Mouse (Mus musculus): ENCODE results near the gene Ammecr1. TPM values are rescaled to one million over a fixed set of nuclear protein-coding genes. Genes with fewer than 3 reads are reported as not detected.

Gene Ammecr1
- total and polyA plus RNA-seq, 2 experiments from 2014 or later = 2.2 to 2.9 TPM

DNA sequence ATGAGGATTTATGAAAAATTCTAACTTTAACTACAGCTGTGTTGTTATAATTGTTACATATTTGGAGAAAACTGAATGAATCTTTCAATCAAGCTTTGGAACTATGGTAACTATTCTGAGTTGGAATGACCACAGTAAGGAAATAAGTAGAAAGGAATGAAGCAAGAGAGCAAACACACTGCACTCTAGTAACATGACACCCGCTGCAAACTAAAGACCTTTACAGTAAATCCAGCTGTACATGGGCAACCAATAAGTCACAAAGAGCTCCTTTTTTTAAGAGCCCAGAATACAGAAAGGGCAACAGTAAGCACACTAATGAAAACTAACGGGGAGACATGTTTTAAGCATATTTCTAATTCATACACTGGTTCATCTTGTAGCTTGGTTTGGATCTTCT is 71.2 kb downstream of the Ammecr1 start:
- H3K4me2 ChIP-seq (ENCODE audit: low read depth, low read length) = no peak overlapping the region
- no peak overlapping the region for H3K4me3 ChIP-seq (ENCODE audit: low read length)
- no peak overlapping the region for H3K9ac ChIP-seq (replicated peaks; ENCODE audit: low read length)
- WGBS = 77% methylated on average over 2 of the region's 2 CpGs
- no peak for ATAC-seq
- no peaks in the 10 kb centered on the region for H3K36me3 ChIP-seq (ENCODE audit: insufficient read depth, low read length)
- DNase-seq (ENCODE audit: low spot score) = no peak
- no peak for TF ChIP-seq CTCF (IDR thresholded peaks at IDR 0.05; ENCODE audit: low read depth)
- H3K4me1 ChIP-seq (ENCODE audit: insufficient read depth, low read length) = no peaks in the 10 kb centered on the region
- H3K27me3 ChIP-seq (ENCODE audit: insufficient read depth, low read length) = peaks cover 3% of the 10 kb centered on the region; the same call in 1 of the 2 replicates
- no peak overlapping the region for H3K27ac ChIP-seq
- H3K9me3 ChIP-seq (ENCODE audit: low read length) = no peaks in the 10 kb centered on the region

DNA sequence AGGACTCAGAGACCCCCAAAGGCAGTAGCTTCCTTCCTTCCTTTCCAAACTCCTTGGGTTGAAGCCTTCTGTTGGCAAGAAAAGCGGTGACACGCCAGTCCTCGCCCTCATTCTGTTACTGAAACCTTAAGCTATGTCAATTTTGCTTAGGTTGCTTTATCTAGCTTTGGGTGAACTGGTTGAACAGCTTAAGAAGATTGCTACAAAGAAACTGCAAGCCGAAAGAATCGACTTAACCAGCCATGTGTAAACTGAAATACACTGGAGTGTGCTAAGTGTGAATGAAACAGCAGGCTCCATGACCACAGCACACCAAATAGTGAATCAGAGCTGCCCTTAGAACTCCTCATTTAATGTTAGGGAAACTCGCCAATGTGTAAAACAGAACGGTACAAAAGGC is 80.6 kb downstream of the Ammecr1 start:
- no peak overlapping the region for H3K4me3 ChIP-seq (ENCODE audit: low read length)

DNA sequence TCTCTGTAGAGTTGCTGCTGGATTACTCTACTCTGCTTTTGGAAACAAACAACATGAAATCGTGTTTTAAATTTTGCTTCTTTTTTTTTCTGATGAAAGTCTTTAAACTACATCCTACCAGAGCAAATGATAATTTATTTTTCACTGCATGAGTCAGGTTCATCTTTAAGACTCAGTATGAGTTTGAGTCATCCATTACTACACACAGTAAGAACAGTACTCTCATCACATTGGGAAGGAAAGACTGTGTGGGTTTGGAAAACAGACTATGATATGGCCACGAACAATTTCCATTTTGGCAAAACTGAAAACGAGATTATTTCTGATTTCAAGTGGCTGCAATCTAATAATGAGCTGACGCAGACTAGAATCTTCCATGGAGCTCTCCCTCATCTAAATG is 82.9 kb downstream of the Ammecr1 start:
- WGBS = 80% methylated on average over 4 of the region's 4 CpGs
- ATAC-seq = no peak

More for the DNA sequence above, 80.6 kb downstream of the Ammecr1 start:
- Histone ChIP-seq H3K4me2 (ENCODE audit: low read depth, low read length) (no peak overlapping the region), H3K36me3 (ENCODE audit: insufficient read depth, low read length) (no peaks in the 10 kb centered on the region), H3K9ac (replicated peaks; ENCODE audit: low read length) (no peak overlapping the region), H3K27me3 (ENCODE audit: insufficient read depth, low read length) (no peaks in the 10 kb centered on the region), H3K9me3 (ENCODE audit: low read length) (no peaks in the 10 kb centered on the region), H3K27ac (no peak overlapping the region), H3K4me1 (ENCODE audit: insufficient read depth, low read length) (no peaks in the 10 kb centered on the region)
- no peak for TF ChIP-seq CTCF (IDR thresholded peaks at IDR 0.05; ENCODE audit: low read depth)
- 85% methylated on average over 7 of the region's 7 CpGs for WGBS
- ATAC-seq (no peak), DNase-seq (ENCODE audit: low spot score) (no peak)

DNA sequence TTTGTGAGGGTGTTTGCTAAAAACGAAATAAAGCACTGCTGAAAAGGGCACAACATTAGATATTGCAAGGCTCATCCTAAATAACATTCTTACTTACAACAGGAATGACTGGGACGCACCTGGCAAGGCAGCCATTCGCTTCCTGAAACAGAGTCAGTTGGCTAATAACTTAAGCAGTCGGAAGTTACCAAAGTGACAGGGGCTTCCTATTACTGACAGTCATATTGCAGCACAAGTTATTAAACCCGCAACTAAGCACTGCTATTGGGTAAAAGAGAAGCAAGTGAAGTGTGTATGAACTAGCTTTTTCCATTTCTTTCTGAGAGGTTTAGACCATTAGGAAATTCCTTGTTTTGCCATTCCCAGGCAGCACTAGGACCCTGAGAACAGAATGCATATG is 84.3 kb downstream of the Ammecr1 start:
- no peaks in the 10 kb centered on the region for H3K36me3 ChIP-seq (ENCODE audit: insufficient read depth, low read length)
- no peak for TF ChIP-seq CTCF (IDR thresholded peaks at IDR 0.05; ENCODE audit: low read depth)
- H3K9me3 ChIP-seq (ENCODE audit: low read length) = no peaks in the 10 kb centered on the region
- no peak overlapping the region for H3K9ac ChIP-seq (replicated peaks; ENCODE audit: low read length)
- H3K27ac ChIP-seq = no peak overlapping the region
- no peaks in the 10 kb centered on the region for H3K4me1 ChIP-seq (ENCODE audit: insufficient read depth, low read length)
- ATAC-seq (no peak), DNase-seq (ENCODE audit: low spot score) (no peak)
- 91% methylated on average over 5 of the region's 5 CpGs for WGBS
- H3K27me3 ChIP-seq (ENCODE audit: insufficient read depth, low read length) = no peaks in the 10 kb centered on the region
- H3K4me2 ChIP-seq (ENCODE audit: low read depth, low read length) = no peak overlapping the region
- no peak overlapping the region for H3K4me3 ChIP-seq (ENCODE audit: low read length)

More for the DNA sequence above, 82.9 kb downstream of the Ammecr1 start:
- no peaks in the 10 kb centered on the region for H3K36me3 ChIP-seq (ENCODE audit: insufficient read depth, low read length)
- no peak for TF ChIP-seq CTCF (IDR thresholded peaks at IDR 0.05; ENCODE audit: low read depth)
- DNase-seq (ENCODE audit: low spot score) = no peak
- no peaks in the 10 kb centered on the region for H3K27me3 ChIP-seq (ENCODE audit: insufficient read depth, low read length)
- H3K4me1 ChIP-seq (ENCODE audit: insufficient read depth, low read length) = no peaks in the 10 kb centered on the region
- H3K9ac ChIP-seq (replicated peaks; ENCODE audit: low read length) = no peak overlapping the region
- no peak overlapping the region for H3K4me2 ChIP-seq (ENCODE audit: low read depth, low read length)
- no peak overlapping the region for H3K27ac ChIP-seq
- H3K9me3 ChIP-seq (ENCODE audit: low read length) = no peaks in the 10 kb centered on the region
- no peak overlapping the region for H3K4me3 ChIP-seq (ENCODE audit: low read length)

- Histone ChIP-seq H3K4me1 (ENCODE audit: insufficient read depth, low read length) (no peaks in the 10 kb centered on the region), H3K4me3 (ENCODE audit: low read length) (no peak overlapping the region), H3K4me2 (ENCODE audit: low read depth, low read length) (no peak overlapping the region), H3K27me3 (ENCODE audit: insufficient read depth, low read length) (no peaks in the 10 kb centered on the region), H3K9me3 (ENCODE audit: low read length) (no peaks in the 10 kb centered on the region), H3K27ac (no peak overlapping the region), H3K36me3 (ENCODE audit: insufficient read depth, low read length) (no peaks in the 10 kb centered on the region), H3K9ac (replicated peaks; ENCODE audit: low read length) (no peak overlapping the region)
- ATAC-seq (no peak), DNase-seq (ENCODE audit: low spot score) (peak; percentile 38)
- no peak for TF ChIP-seq CTCF (IDR thresholded peaks at IDR 0.05; ENCODE audit: low read depth)
- WGBS = 49% methylated on average over 2 of the region's 2 CpGs
Measured at GRCm38 (mm10) chrX:142869844-142870243, 96.7 kb downstream of the Ammecr1 start.

DNA sequence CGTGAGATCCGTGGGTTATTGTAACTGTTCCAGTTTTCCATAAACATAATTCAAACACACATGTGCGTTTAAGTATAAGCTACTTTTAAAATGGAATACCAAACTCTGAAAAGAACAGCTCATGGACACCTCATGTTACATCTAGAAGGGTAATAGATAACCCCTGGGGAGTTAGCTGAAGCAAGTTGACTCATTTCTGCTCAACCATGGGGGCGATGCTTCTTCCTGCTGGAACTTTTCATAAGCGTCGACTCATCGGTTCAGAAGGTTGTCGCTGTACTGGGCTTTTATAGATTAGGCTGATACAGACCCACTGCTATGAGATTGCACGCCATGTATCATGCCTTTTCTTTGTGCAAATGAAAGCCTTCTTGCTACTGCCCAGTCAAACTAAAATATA is 118.5 kb downstream of the Ammecr1 start:
- Histone ChIP-seq H3K36me3 (ENCODE audit: insufficient read depth, low read length) (no peaks in the 10 kb centered on the region), H3K9ac (replicated peaks; ENCODE audit: low read length) (no peak overlapping the region), H3K9me3 (ENCODE audit: low read length) (no peaks in the 10 kb centered on the region), H3K27me3 (ENCODE audit: insufficient read depth, low read length) (no peaks in the 10 kb centered on the region), H3K4me3 (ENCODE audit: low read length) (no peak overlapping the region), H3K27ac (no peak overlapping the region), H3K4me2 (ENCODE audit: low read depth, low read length) (no peak overlapping the region), H3K4me1 (ENCODE audit: insufficient read depth, low read length) (no peaks in the 10 kb centered on the region)
- WGBS = 89% methylated on average over 9 of the region's 9 CpGs
- no peak for DNase-seq (ENCODE audit: low spot score)
- TF ChIP-seq CTCF (IDR thresholded peaks at IDR 0.05; ENCODE audit: low read depth) = no peak
- no peak for ATAC-seq

DNA sequence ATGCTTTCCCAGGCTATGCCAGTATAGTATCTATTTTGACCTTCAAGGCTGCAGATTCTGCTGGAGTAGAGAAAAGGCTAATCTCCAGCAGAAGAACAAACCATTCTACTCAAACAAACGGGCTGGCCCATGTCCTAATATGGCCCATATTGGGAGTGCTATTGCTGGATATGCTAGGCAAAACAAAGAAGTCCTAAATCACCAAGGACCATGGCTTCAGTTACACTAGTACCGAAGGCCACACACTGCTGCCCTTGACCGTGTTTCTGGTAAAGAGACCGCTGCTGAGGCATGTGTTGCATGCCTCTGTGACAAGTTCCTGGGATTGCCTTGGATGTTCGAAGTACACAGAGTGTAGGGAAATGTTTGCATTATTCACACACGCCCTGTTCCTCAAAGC is 120.3 kb downstream of the Ammecr1 start:
- Histone ChIP-seq H3K4me2 (ENCODE audit: low read depth, low read length) (no peak overlapping the region), H3K9me3 (ENCODE audit: low read length) (no peaks in the 10 kb centered on the region), H3K27ac (no peak overlapping the region), H3K4me3 (ENCODE audit: low read length) (no peak overlapping the region), H3K9ac (replicated peaks; ENCODE audit: low read length) (no peak overlapping the region), H3K36me3 (ENCODE audit: insufficient read depth, low read length) (no peaks in the 10 kb centered on the region), H3K4me1 (ENCODE audit: insufficient read depth, low read length) (no peaks in the 10 kb centered on the region), H3K27me3 (ENCODE audit: insufficient read depth, low read length) (no peaks in the 10 kb centered on the region)
- ATAC-seq = no peak
- DNase-seq (ENCODE audit: low spot score) = no peak
- WGBS = 82% methylated on average over 6 of the region's 6 CpGs
- TF ChIP-seq CTCF (IDR thresholded peaks at IDR 0.05; ENCODE audit: low read depth) = no peak

Data from hindbrain, postnatal 0 days (tissue).